Mouse (Mus musculus) myocyte (in vitro differentiated cells): ENCODE data around the gene Inka1. TPM values are rescaled to one million over a fixed set of nuclear protein-coding genes. Genes with fewer than 3 reads are reported as not detected.
A peak's percentile ranks its signal among the peaks of the same experiment; 100 is the strongest.

Experiments used
- H3K27me3 ChIP-seq: one replicate; pipeline ENCODE4 v1.6.1; 2011; ENCODE audit not compliant: control insufficient read depth, insufficient read depth, insufficient read length
- H3K36me3 ChIP-seq: one replicate; pipeline ENCODE4 v1.6.1; 2011; ENCODE audit not compliant: control insufficient read depth, insufficient read depth
- H3K4me2 ChIP-seq: one replicate; pipeline ENCODE4 v1.6.1; 2011; ENCODE audit warnings: low read depth, control low read depth
- H3K4me3 ChIP-seq: one replicate; pipeline ENCODE4 v1.5.1; 2011; ENCODE audit warnings: mild to moderate bottlenecking, control low read depth, moderate library complexity
- H3K79me2 ChIP-seq: one replicate; pipeline ENCODE4 v1.6.1; 2011; ENCODE audit not compliant: control insufficient read depth, insufficient read depth
- H3ac ChIP-seq: one replicate; pipeline ENCODE4 v1.6.1; 2011; ENCODE audit not compliant: control insufficient read depth, insufficient read length
- CEBPB ChIP-seq: IDR thresholded peaks from 2 replicates; pipeline ENCODE4 v1.6.1; 2011; ENCODE audit warnings: mild to moderate bottlenecking, moderate library complexity; ENCODE audit not compliant: poor library complexity, insufficient read depth, severe bottlenecking
- E2F4 ChIP-seq: IDR thresholded peaks from one replicate; pipeline ENCODE4 v1.6.1; 2011; ENCODE audit warnings: mild to moderate bottlenecking, control low read depth, moderate library complexity; ENCODE audit not compliant: insufficient read depth
- MAX ChIP-seq: IDR thresholded peaks from one replicate; pipeline ENCODE4 v1.6.1; 2011; ENCODE audit warnings: low read depth, mild to moderate bottlenecking, control low read depth
- MYOD1 ChIP-seq, 3 experiments: IDR thresholded peaks; one replicate each; pipeline ENCODE4 v1.6.1; 2011; ENCODE audit warnings: control low read depth in 2 of 3, low read depth in 2 of 3, mild to moderate bottlenecking in 2 of 3, moderate library complexity in 1 of 3; ENCODE audit not compliant: insufficient read length in 2 of 3, control insufficient read depth in 1 of 3
- MYOG ChIP-seq, 3 experiments: IDR thresholded peaks; one replicate each; pipeline ENCODE4 v1.6.1; 2011; ENCODE audit warnings: control low read depth in 2 of 3, low read depth in 2 of 3, mild to moderate bottlenecking in 2 of 3; ENCODE audit not compliant: insufficient read length in 2 of 3, control insufficient read depth in 1 of 3, insufficient read depth in 1 of 3
- POLR2A ChIP-seq: IDR thresholded peaks from one replicate; pipeline ENCODE4 v1.6.1; 2011; ENCODE audit warnings: low read depth, mild to moderate bottlenecking, control low read depth, moderate library complexity; ENCODE audit not compliant: insufficient read length
- POLR2AphosphoS2 ChIP-seq: IDR thresholded peaks from one replicate; pipeline ENCODE4 v1.6.1; 2011; ENCODE audit warnings: low read depth, control low read depth; ENCODE audit not compliant: insufficient read length
- REST ChIP-seq: IDR thresholded peaks from one replicate; pipeline ENCODE4 v1.6.1; 2011; ENCODE audit warnings: mild to moderate bottlenecking, control low read depth, moderate library complexity; ENCODE audit not compliant: insufficient read depth, insufficient read length
- SRF ChIP-seq: IDR thresholded peaks from one replicate; pipeline ENCODE4 v1.6.1; 2011; ENCODE audit warnings: low read depth; ENCODE audit not compliant: control insufficient read depth, insufficient read length
- TCF12 ChIP-seq: IDR thresholded peaks from one replicate; pipeline ENCODE4 v1.6.1; 2011; ENCODE audit warnings: mild to moderate bottlenecking, control low read depth; ENCODE audit not compliant: poor library complexity, insufficient read depth, severe bottlenecking
- TCF3 ChIP-seq: IDR thresholded peaks from one replicate; pipeline ENCODE4 v1.6.1; 2011; ENCODE audit warnings: low read depth, control low read depth; ENCODE audit not compliant: insufficient read length
- USF1 ChIP-seq: IDR thresholded peaks from one replicate; pipeline ENCODE4 v1.6.1; 2011; ENCODE audit warnings: low read depth, mild to moderate bottlenecking, control low read depth, moderate library complexity
- polyA plus RNA-seq: library from polyadenylated mRNA; unstranded; fragments of >200 nt; fragmentation: generic; extraction: Trizol; gene quantifications from one replicate; pipeline ENCODE4 v1.2.1, GENCODE M21; 2012; ENCODE audit warnings: missing spikeins

The Inka1 gene
- polyA plus RNA-seq, 1 experiment, result 1.1 TPM

DNA sequence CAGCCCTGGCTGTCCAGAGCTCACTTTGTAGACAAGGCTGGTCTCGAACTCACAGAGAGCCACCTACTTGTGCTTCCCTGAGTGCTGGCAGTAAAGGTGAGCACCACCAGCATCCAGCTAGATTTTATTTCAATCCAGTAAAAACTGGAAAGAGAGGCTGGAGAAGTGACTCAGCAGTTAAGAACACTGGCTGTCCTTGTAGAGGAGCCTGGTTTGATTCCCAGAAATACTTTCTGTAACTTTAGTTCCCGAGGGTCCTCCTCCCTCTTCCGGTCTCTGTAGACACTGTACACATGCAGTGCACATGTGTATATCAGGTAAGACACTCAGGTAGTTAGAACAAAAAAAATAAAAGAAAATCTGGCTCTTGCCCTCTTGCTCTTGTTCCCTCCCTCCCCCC is 2.3 kb upstream of the Inka1 start:
- H3K4me2 ChIP-seq, result no peak overlapping the region
- H3K36me3 ChIP-seq, result no peaks in the 10 kb centered on the region
- no peak overlapping the region for H3ac ChIP-seq
- no peak for TF ChIP-seq SRF
- no peak for TF ChIP-seq POLR2A
- TF ChIP-seq TCF3, result no peak
- no peaks in the 10 kb centered on the region for H3K79me2 ChIP-seq
- no peak overlapping the region for H3K4me3 ChIP-seq
- H3K27me3 ChIP-seq, result peaks cover 4% of the 10 kb centered on the region

DNA sequence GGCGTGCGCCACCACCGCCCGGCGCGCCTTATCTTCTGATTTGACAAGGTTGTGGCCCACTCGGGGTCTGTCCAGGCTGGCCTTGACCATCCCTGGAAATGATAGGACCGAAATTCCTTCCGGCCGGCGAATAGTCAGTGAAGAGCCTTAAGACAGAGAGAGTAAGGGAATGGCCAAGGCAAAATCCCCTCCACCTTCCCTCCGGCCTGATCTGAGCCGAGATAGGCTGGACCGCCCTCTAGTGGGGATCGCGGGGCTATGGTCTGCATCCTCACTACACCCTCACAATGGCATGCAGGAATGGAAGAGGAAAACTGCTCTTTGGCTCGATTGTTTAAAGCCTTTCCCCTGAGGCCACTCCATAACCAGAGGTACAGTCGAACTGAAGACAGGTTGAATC is 697 bp upstream of the Inka1 start:
- no peaks in the 10 kb centered on the region for H3K36me3 ChIP-seq
- no peaks in the 10 kb centered on the region for H3K27me3 ChIP-seq
- H3K4me2 ChIP-seq, result peak overlapping the region; percentile 83
- H3ac ChIP-seq, result no peak overlapping the region
- no peak for TF ChIP-seq SRF
- TF ChIP-seq POLR2AphosphoS2, result no peak
- TF ChIP-seq MYOD1 (IDR thresholded peaks at IDR 0.05; ENCODE audit: control insufficient read depth in 1 of 3, insufficient read length in 2 of 3, low read depth in 2 of 3), result no peak
- TF ChIP-seq POLR2A, result no peak
- TF ChIP-seq TCF12, result no peak
- TF ChIP-seq USF1, result no peak
- H3K79me2 ChIP-seq, result no peaks in the 10 kb centered on the region
- H3K4me3 ChIP-seq, result peak overlapping the region; percentile 26

DNA sequence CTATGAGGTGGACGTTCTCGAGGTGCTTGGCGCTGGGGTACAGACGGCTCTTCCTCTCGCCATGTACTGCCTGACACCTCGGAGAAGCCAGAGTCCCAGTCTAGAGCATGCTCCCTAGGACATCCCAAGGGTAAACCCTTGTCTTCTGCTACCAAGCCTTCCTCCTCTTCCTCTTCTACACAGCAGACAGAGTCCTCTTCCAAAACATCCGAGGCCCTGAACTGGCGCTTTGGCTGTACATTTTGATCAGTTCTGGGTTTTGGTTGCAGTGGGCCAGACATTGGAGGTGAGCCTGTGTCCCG is 974 bp downstream of the Inka1 start:
- Histone ChIP-seq H3ac (no peak overlapping the region), H3K4me3 (peak overlapping the region; percentile 26), H3K27me3 (no peaks in the 10 kb centered on the region), H3K36me3 (no peaks in the 10 kb centered on the region), H3K4me2 (peak overlapping the region; percentile 83), H3K79me2 (no peaks in the 10 kb centered on the region)
- TF ChIP-seq SRF, result no peak

DNA sequence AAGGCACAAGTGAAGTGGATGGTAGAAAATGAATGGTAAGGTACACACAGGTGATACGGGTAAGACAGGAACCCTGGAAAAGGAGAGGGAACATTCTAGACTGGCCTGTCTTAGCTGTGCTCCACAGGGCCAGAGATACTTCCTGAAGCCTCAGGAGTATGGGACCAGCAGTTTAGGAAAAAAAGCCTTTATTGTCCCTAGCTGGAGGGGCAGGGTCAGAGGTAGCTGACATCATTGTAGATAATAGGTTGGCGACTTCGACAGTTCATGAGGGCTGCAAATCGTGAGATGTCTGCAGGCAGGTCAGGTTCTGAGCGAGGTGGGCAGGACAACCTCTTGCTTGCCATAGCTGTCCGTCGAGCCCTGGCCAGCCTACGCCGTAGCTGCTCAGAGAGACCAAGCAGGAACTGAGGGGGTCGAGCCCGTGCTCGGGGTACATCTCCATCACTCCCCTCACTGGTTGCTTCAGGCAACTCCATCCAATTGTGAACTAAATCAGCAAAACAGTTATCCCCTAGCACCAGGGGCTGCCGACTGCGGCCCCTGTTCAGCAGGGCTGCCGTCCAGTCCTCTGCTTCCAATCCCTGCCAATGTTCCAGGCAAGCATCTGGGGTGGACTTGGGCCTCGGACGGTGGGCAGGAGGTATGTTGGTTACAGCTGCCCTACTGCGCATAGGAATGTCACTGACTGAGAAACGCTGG is 1.5 kb downstream of the Inka1 start:
- Histone ChIP-seq H3K27me3 (no peaks in the 10 kb centered on the region), H3K79me2 (no peaks in the 10 kb centered on the region), H3K4me3 (no peak overlapping the region), H3K36me3 (no peaks in the 10 kb centered on the region), H3K4me2 (no peak overlapping the region), H3ac (no peak overlapping the region)
- TF ChIP-seq CEBPB, result no peak

DNA sequence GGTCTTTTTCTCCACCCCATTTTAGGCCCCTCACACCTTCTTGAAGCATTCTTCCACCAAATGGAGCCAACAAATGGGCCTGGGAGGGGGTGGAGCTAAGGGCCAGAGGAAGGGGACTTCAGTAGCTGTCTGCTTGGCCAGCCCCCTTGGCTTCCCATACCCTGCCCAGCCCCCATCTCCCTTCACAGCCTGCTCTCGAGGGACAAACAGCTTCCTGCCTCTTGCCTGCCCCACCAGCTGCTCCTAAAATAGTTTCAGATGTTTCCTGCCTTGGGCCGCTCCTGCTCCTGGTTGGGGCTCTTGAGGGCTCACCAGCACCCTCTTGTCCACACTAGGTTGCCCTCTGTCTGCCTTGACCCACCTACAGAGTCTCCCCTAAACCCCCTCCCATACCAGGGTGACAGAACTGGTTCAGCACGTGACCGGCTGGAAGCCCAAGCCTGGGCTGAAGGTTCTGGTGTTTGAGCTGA is 2.2 kb downstream of the Inka1 start:
- Histone ChIP-seq H3K79me2 (no peaks in the 10 kb centered on the region), H3ac (no peak overlapping the region), H3K36me3 (no peaks in the 10 kb centered on the region), H3K4me3 (no peak overlapping the region), H3K27me3 (no peaks in the 10 kb centered on the region), H3K4me2 (no peak overlapping the region)
- no peak for TF ChIP-seq E2F4
- no peak for TF ChIP-seq TCF12

DNA sequence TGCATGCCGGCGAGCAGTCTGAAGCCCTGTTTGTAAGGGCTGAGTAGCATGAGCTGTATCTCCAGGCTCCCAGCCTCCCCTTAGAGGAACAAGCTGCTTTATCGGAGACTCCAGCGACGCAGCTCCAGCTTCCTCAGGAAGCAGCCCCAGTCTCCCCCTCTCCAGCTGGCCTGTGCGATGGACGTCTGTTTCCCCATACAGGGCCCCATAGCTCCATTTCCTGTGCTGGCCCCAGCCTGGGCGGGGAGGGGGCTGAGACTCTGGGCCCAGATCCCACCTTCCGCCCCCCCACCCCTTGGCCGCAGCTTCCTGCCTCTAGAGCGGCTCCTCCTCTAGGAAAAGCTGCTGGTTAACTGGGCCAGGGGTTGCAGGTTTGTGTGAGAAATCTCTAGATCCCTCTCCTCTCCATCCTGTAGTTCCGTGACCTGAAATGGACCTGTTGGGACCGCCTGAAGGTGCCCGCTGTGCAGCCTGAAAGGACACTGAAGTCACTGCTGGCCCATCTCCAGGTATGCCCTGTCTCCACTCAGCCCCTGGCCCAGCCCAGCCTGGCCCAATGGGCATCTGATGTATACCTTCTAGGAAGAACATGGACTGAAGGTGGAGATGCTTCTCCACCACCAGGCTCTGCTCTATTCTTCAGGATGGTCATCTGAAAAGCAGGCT is 2.9 kb downstream of the Inka1 start, which contains the start of gene Gm20661:
TSS of gene Gm20661 (plus strand) at position 378 of the 666 bp plus-strand sequence.
- Histone ChIP-seq H3K4me3 (no peak within 1 kb of the TSS), H3K4me2 (no peak within 1 kb of the TSS), H3ac (no peak within 1 kb of the TSS), H3K36me3 (no peaks in the 10 kb centered on the region), H3K27me3 (no peaks in the 10 kb centered on the region), H3K79me2 (no peaks in the 10 kb centered on the region)
- no peak for TF ChIP-seq CEBPB
- TF ChIP-seq E2F4, result no peak
- TF ChIP-seq POLR2AphosphoS2, result no peak
- no peak for TF ChIP-seq REST
- no peak for TF ChIP-seq USF1
- no peak for TF ChIP-seq SRF
- TF ChIP-seq TCF12, result no peak
- no peak for TF ChIP-seq MAX
- no peak for TF ChIP-seq MYOG (IDR thresholded peaks at IDR 0.05; ENCODE audit: control insufficient read depth in 1 of 3, insufficient read depth in 1 of 3, insufficient read length in 2 of 3, low read depth in 2 of 3)
- TF ChIP-seq MYOD1 (IDR thresholded peaks at IDR 0.05; ENCODE audit: control insufficient read depth in 1 of 3, insufficient read length in 2 of 3, low read depth in 2 of 3), result no peak
- TF ChIP-seq POLR2A, result no peak
- no peak for TF ChIP-seq TCF3
